Mouse (Mus musculus) brain, embryonic 14.5 days (tissue): ENCODE data around the gene Syne3. TPM values are rescaled to one million over a fixed set of nuclear protein-coding genes. Genes with fewer than 3 reads are reported as not detected.

Experiments
- DNase-seq: peaks from one replicate; pipeline ENCODE4 v3.0.0-alpha.2; 2011; ENCODE audit warnings: low read depth
- CTCF ChIP-seq: fragments of 200-500 bp; IDR thresholded peaks from 2 replicates; pipeline ENCODE4 v1.5.1; 2012; ENCODE audit warnings: inconsistent platforms, mild to moderate bottlenecking, moderate library complexity, borderline replicate concordance; ENCODE audit not compliant: insufficient read depth, insufficient read length; ENCODE audit errors: extremely low read depth
- POLR2A ChIP-seq: fragments of 200-500 bp; IDR thresholded peaks from 2 replicates; pipeline ENCODE4 v1.6.1; 2012; ENCODE audit warnings: mild to moderate bottlenecking, inconsistent platforms, borderline replicate concordance; ENCODE audit not compliant: poor library complexity, insufficient read depth, insufficient read length, severe bottlenecking; ENCODE audit errors: extremely low read depth
- polyA plus RNA-seq: library from polyadenylated mRNA; depleted of rRNA; stranded (reverse); fragments of >200 nt; gene quantifications from 2 replicates; pipeline ENCODE4 v1.2.3, GENCODE M21; 2012; rRNA removed

The Syne3 gene
- polyA plus RNA-seq: 0.34 and 0.44 TPM in 2 replicates

DNA sequence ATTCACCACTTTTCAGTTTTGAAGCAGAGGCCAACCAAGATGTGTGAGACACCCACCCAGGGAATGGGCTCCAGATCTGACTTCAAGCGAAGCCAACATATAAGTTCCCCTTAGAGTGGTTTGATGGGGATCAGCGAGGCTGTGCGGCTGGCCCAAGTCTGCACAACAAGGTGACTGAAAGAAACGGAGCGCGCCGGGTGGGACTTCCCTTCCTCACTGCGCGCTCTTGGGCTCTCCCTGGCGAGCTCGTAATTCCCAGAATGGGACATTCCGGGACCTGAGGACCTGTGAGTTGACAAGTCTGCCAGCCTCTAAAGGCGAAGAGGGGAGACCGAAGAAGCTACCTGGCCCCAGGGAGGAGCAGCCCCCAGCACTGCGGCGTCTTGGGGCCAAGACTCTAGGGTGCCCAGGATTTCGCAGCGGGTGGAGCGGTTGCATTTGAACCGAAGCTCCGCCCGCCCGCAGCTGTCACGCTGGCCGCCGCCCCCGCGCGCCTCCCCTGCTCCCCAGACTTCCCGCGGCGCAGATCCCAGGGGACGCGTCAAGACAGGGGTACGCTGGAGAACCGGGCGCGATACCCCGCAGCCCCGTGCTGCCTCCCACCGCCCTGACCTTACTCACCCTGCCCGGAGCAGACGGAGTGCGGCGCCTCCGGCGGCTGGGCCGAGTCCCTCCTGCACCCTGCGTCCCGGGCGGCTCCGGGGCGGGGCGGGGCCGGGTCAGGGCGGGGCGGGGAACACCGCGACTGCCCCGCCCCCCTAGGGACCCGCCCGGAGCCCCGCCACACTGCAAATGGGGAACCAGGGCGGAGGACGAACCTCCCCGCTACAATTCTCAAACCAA, at the start of gene Syne3:
TSS of gene Syne3 (minus strand) at position 440 of the 843 bp plus-strand sequence.
- peak; percentile 50 for DNase-seq
- TF ChIP-seq CTCF: no peak
- TF ChIP-seq POLR2A: no peak

DNA sequence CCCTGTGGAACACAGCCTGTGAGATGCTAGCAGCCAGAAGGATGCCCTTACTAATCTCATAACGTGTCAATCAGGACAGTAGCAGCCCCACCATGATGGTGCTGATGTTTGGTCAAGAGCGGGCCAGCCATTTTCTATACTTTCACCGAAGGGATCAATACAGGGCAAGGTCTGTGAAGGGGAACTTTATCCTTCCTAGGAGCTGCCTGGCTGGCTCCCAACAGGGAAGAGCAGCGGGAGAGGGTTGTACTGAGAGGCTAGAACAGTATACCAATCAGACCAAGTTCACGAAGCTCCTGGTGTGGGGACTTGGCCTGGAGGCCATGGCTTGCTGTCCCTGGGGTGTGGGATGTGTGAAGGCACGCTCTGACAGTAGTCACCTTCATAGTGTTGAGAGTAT, 45.7 kb upstream of the Syne3 start:
- no peak for TF ChIP-seq POLR2A
- TF ChIP-seq CTCF: no peak
- DNase-seq: no peak

DNA sequence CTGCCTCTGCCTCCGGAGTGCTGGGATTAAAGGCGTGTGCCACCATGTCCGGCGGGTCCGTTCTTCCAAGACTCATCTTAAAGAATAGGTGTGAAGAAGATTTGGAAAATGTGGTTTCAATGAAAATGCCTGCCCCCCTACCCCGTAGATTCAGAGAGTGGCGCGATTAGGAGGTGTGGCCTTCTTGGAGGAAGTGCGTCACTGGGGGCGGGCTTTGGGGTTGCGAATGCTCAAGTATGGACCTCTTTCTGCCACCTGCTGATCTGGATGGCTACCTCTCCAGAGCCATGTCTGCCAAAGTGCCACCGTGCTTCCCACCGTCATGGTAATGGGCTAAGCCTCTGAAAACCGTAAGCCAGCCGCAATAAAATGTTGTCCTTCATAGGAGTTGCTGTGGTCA, 44.4 kb upstream of the Syne3 start:
- no peak for DNase-seq
- TF ChIP-seq CTCF (no peak), POLR2A (no peak)

DNA sequence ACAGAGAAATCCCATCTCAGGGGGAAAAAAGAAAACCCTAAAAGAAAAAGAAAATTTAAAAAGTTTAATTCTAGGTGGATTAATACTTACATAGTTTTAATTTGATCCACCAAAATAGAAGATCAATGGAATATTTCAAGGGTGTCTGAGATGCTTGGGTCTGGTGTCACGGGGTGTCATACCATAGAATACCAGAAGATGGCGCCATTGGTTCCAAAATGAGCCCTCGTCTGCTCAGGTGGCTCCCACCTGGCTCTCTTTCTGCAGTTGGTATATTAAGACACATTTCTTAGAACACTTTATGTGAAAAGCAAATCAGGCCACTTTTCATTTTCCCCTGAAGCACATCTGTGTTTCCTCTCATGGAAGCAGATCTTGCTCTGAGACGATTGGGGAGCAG, 41.3 kb upstream of the Syne3 start:
- DNase-seq: peak; percentile 79
- peak; percentile 81 for TF ChIP-seq CTCF
- TF ChIP-seq POLR2A: no peak

DNA sequence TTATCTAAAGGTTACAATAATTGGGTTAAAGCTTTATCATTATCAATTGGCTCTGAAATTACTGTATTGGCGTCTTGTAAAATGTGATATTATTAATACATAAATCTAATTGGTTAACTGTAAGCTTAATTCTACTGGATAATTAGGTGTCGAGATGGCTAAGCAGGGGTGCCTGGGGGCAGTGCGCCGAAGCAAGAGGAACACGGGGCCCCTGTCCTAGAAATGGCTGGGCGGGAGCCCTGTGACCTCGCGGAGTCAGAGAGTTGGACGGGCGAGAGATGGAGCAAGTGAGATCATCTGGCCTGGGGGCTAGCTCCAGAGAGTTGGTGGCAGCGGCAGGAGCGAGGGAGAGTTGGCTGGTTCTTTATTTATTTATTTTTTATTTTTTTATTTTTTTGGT, 40.2 kb upstream of the Syne3 start:
- TF ChIP-seq CTCF: no peak
- no peak for TF ChIP-seq POLR2A
- no peak for DNase-seq

DNA sequence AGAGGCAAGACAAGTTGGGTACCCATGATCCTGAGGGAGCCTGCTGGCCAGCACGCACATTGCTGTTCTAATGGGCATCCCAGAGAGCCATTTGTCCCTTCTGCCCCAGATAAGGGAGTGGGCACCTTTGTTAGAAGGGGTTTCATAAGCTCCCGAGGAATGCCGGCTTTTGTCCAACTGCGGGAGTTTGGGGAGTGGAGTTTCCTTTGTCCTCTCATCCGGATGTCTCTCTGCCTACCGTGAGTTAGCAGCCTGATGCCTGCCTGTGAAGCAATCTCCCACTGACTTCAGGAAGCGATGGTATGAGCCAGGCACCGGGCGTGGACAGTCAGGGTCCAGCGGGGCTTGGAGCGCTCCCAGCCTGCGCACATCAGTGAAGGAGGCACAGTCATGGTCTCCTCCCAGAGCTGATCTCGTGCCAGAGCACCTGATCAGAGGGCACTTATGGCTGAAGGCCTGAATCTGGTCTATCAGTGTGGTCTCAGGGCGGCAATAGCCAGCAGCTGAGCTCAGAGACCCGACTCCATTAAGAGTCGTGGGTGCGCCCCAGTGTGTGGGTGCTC, 38.8 kb upstream of the Syne3 start:
- DNase-seq: no peak
- no peak for TF ChIP-seq CTCF
- TF ChIP-seq POLR2A: no peak

DNA sequence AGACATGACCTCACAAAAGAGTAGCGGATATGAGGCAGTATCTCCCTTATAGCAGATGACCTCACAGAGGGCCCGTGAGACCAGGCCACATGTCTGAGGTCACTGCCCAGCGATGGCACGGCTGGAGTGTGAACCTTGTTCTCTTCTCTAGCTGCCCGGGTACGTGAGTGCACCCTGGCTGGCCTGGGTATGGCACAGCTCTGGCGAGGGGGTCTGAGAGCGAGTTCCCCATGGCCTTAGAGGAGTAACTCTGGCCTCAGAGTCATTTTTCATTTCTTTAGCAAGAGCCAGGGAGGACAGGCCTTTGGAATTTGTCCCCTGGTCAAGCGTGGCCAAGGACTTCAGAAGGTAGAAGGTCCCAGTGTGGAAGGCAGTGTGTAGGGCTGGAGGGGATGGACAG, 35.2 kb upstream of the Syne3 start:
- TF ChIP-seq CTCF: no peak
- TF ChIP-seq POLR2A: no peak
- no peak for DNase-seq

DNA sequence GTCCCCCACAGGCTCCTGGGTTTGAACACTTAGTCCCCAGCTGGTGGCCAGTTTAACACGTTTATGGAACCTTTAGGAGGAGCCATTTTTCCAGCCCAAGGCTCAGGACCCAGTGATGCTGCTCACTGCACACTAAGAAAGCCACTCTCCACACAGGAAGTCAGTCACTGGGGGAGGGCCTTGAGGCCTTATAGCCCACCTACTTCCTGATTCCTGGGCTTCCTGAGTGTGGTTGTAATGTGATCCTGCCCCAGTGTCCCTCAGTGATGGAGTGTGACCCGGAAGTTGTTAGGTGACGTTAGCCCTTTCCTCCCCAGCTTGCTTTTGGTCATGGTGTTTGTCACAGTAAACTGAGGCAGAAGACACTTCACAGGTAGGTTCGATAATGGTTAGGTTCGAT, 33.5 kb upstream of the Syne3 start:
- TF ChIP-seq CTCF (no peak), POLR2A (no peak)
- DNase-seq: no peak

DNA sequence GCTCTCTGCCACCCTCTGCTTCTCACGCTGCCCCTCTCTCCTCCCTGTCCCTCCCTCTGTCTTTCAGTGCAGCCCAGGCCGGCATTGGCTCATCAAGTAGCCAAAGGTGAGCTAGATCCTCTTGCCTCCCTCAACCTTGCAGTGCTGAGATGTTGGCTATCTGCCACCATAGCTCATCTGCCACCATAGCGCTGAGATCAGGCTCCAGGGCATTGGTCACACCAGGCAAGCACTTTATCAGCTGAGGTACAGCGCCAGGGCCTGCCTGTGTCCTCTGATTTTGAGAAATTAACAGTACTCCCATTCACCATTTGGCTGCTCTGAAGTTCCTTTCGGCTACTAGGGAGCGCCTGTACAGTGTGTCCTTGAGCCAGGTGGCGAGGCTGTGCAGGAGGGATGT, 31.3 kb upstream of the Syne3 start:
- no peak for TF ChIP-seq CTCF
- no peak for TF ChIP-seq POLR2A
- DNase-seq: no peak

DNA sequence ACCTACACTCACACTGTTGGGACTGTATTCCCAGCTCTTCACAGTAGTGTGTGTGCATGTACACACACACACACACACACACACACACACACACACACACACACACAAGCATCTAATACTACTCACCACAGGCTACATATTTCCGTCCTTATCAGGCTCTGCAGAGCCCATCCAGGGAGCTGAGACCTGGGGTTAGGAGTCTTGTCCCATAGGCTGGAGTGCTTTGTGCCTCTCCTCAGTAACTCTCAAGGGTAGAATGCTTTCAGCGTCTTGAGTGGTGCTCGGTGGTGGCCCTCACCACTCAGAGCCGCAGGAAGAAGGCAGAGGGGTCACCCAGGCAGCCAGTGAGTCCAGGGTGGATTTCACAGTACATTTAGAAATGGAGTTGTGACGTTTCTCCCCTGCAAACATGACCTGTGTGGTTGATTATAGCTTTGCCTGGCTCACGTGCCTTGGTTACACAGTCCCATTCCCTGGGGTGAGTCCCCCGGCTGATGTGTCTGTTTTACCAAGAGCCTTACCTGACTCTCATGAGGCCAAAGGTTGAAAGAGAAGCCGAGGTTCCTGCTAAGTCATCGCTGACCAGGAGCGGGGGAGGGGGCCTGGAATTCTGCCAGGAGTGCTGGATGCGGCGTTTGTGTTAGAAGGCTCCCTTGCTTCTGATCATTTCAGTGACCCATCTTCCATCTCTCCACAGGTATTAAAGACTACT, 30.1 kb upstream of the Syne3 start:
- DNase-seq: no peak
- no peak for TF ChIP-seq CTCF

DNA sequence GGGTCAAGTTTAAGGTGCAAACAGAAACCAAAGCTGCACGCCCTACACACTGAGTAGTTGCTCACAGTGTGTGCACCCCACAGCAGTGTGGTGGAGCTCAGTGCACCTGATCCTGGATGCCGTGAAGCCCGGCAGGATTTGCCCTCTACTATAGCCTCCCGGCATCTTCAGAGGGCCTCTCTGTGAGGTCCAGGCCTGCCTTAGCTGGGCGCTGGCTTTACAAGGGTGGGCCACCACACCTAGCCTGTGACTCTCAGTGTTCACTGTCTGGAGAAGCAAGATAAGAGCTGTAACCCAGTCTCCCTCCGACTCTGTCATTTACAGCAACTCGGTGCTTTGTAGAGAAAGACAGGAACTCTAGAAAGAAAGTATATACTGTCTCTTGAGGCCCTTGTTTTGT, 29.3 kb upstream of the Syne3 start:
- DNase-seq: no peak
- TF ChIP-seq CTCF: no peak
- TF ChIP-seq POLR2A: no peak

DNA sequence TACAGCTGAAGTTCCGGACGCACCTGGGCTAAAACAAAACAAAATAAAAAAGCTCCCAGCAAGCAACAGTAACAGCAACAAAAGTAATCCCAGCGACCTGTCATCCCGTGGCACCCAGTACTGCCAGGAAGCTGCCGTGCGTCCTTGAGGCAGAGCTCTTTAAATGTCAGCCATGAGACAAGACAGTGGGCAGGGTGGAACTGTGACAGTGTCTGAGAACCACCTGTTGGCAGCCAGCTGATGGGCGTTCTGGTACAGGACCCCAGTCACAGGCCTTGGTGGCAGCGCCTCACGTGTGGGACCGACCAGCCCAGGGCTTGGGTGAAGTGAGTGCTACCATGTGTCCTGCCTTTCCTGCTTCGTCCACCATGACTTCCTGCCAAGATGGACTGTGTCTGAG, 28.6 kb upstream of the Syne3 start:
- DNase-seq: no peak
- TF ChIP-seq POLR2A (no peak), CTCF (no peak)
